Mouse (Mus musculus): Measurements from ENCODE around the gene Snd1. TPM values are rescaled to one million over a fixed set of nuclear protein-coding genes. Genes with fewer than 3 reads are reported as not detected.
A peak's percentile ranks its signal among the peaks of the same experiment; 100 is the strongest.

Snd1 gene
- polyA plus RNA-seq, 1 experiment from 2014 or later: 113 TPM

- no peak overlapping the region for H3K4me3 ChIP-seq (ENCODE audit: low read depth, low read length)
- H3K27me3 ChIP-seq (ENCODE audit: control insufficient read depth, insufficient read depth, low read length): no peaks in the 10 kb centered on the region
- H3K36me3 ChIP-seq (ENCODE audit: control insufficient read depth, insufficient read depth, low read length): peaks cover 26% of the 10 kb centered on the region
- WGBS: 74% methylated on average over 8 of the region's 8 CpGs
- no peak overlapping the region for H3K9ac ChIP-seq (replicated peaks; ENCODE audit: low read depth, low read length)
- H3K9me3 ChIP-seq (ENCODE audit: control insufficient read depth, low read depth, low read length): no peaks in the 10 kb centered on the region
- no peak overlapping the region for H3K4me2 ChIP-seq (replicated peaks; ENCODE audit: low read depth, low read length)
- H3K27ac ChIP-seq (ENCODE audit: low read length): no peak overlapping the region
- no peaks in the 10 kb centered on the region for H3K4me1 ChIP-seq (ENCODE audit: control insufficient read depth, insufficient read depth, low read length)
- no peak for ATAC-seq (ENCODE audit: insufficient number of reproducible peaks, insufficient read depth, low FRiP score, low read depth)
These were observed 404.4 kb downstream of the Snd1 start for GRCm38 (mm10) chr6:28879315-28879714.

- 82% methylated on average over 4 of the region's 4 CpGs for WGBS
- no peaks in the 10 kb centered on the region for H3K4me1 ChIP-seq (ENCODE audit: control insufficient read depth, insufficient read depth, low read length)
- no peak overlapping the region for H3K27ac ChIP-seq (ENCODE audit: low read length)
- H3K4me3 ChIP-seq (ENCODE audit: low read depth, low read length): no peak overlapping the region
- ATAC-seq (ENCODE audit: insufficient number of reproducible peaks, insufficient read depth, low FRiP score, low read depth): no peak
- H3K9me3 ChIP-seq (ENCODE audit: control insufficient read depth, low read depth, low read length): no peaks in the 10 kb centered on the region
- H3K4me2 ChIP-seq (replicated peaks; ENCODE audit: low read depth, low read length): no peak overlapping the region
- H3K36me3 ChIP-seq (ENCODE audit: control insufficient read depth, insufficient read depth, low read length): peaks cover 27% of the 10 kb centered on the region
- no peaks in the 10 kb centered on the region for H3K27me3 ChIP-seq (ENCODE audit: control insufficient read depth, insufficient read depth, low read length)
- no peak overlapping the region for H3K9ac ChIP-seq (replicated peaks; ENCODE audit: low read depth, low read length)
These were observed 406.0 kb downstream of the Snd1 start for GRCm38 (mm10) chr6:28880909-28881308.

GRCm38 (mm10) chr6:28883518-28883917 is 408.6 kb downstream of the Snd1 start:
- H3K36me3 ChIP-seq (ENCODE audit: control insufficient read depth, insufficient read depth, low read length): peaks cover 38% of the 10 kb centered on the region
- no peak overlapping the region for H3K9ac ChIP-seq (replicated peaks; ENCODE audit: low read depth, low read length)
- no peak overlapping the region for H3K27ac ChIP-seq (ENCODE audit: low read length)
- no peak overlapping the region for H3K4me3 ChIP-seq (ENCODE audit: low read depth, low read length)
- WGBS: 75% methylated on average over 5 of the region's 5 CpGs
- H3K9me3 ChIP-seq (ENCODE audit: control insufficient read depth, low read depth, low read length): no peaks in the 10 kb centered on the region
- no peaks in the 10 kb centered on the region for H3K27me3 ChIP-seq (ENCODE audit: control insufficient read depth, insufficient read depth, low read length)
- no peak overlapping the region for H3K4me2 ChIP-seq (replicated peaks; ENCODE audit: low read depth, low read length)
- no peaks in the 10 kb centered on the region for H3K4me1 ChIP-seq (ENCODE audit: control insufficient read depth, insufficient read depth, low read length)
- ATAC-seq (ENCODE audit: insufficient number of reproducible peaks, insufficient read depth, low FRiP score, low read depth): no peak

- H3K9ac ChIP-seq (replicated peaks; ENCODE audit: low read depth, low read length): no peak overlapping the region
- H3K4me2 ChIP-seq (replicated peaks; ENCODE audit: low read depth, low read length): no peak overlapping the region
- WGBS: 81% methylated on average over 7 of the region's 7 CpGs
- peaks cover 56% of the 10 kb centered on the region for H3K36me3 ChIP-seq (ENCODE audit: control insufficient read depth, insufficient read depth, low read length)
- H3K9me3 ChIP-seq (ENCODE audit: control insufficient read depth, low read depth, low read length): no peaks in the 10 kb centered on the region
- H3K27me3 ChIP-seq (ENCODE audit: control insufficient read depth, insufficient read depth, low read length): no peaks in the 10 kb centered on the region
- H3K4me3 ChIP-seq (ENCODE audit: low read depth, low read length): no peak overlapping the region
- no peak for ATAC-seq (ENCODE audit: insufficient number of reproducible peaks, insufficient read depth, low FRiP score, low read depth)
- 0 out of 2 replicates have a peak, but pooled peaks cover 2% of the 10 kb centered on the region for H3K4me1 ChIP-seq (ENCODE audit: control insufficient read depth, insufficient read depth, low read length)
- H3K27ac ChIP-seq (ENCODE audit: low read length): no peak overlapping the region
These were observed 411.9 kb downstream of the Snd1 start for GRCm38 (mm10) chr6:28886724-28887440.

- WGBS: 91% methylated on average over 6 of the region's 6 CpGs
- Histone ChIP-seq H3K36me3 (ENCODE audit: control insufficient read depth, insufficient read depth, low read length) (peaks cover 33% of the 10 kb centered on the region), H3K27ac (ENCODE audit: low read length) (no peak overlapping the region), H3K4me1 (ENCODE audit: control insufficient read depth, insufficient read depth, low read length) (0 out of 2 replicates have a peak, but pooled peaks cover 2% of the 10 kb centered on the region), H3K9me3 (ENCODE audit: control insufficient read depth, low read depth, low read length) (no peaks in the 10 kb centered on the region), H3K27me3 (ENCODE audit: control insufficient read depth, insufficient read depth, low read length) (no peaks in the 10 kb centered on the region), H3K9ac (replicated peaks; ENCODE audit: low read depth, low read length) (no peak overlapping the region), H3K4me3 (ENCODE audit: low read depth, low read length) (no peak overlapping the region), H3K4me2 (replicated peaks; ENCODE audit: low read depth, low read length) (no peak overlapping the region)
- no peak for ATAC-seq (ENCODE audit: insufficient number of reproducible peaks, insufficient read depth, low FRiP score, low read depth)
These were observed 415.5 kb downstream of the Snd1 start for GRCm38 (mm10) chr6:28890426-28890825.

- 0 out of 2 replicates have a peak, but pooled peaks have one; percentile 43 for ATAC-seq (ENCODE audit: insufficient number of reproducible peaks, insufficient read depth, low FRiP score, low read depth)
- Histone ChIP-seq H3K27ac (ENCODE audit: low read length) (no peak overlapping the region), H3K36me3 (ENCODE audit: control insufficient read depth, insufficient read depth, low read length) (peaks cover 29% of the 10 kb centered on the region), H3K4me1 (ENCODE audit: control insufficient read depth, insufficient read depth, low read length) (0 out of 2 replicates have a peak, but pooled peaks cover 2% of the 10 kb centered on the region), H3K27me3 (ENCODE audit: control insufficient read depth, insufficient read depth, low read length) (no peaks in the 10 kb centered on the region), H3K9me3 (ENCODE audit: control insufficient read depth, low read depth, low read length) (no peaks in the 10 kb centered on the region), H3K4me3 (ENCODE audit: low read depth, low read length) (no peak overlapping the region), H3K9ac (replicated peaks; ENCODE audit: low read depth, low read length) (no peak overlapping the region), H3K4me2 (replicated peaks; ENCODE audit: low read depth, low read length) (no peak overlapping the region)
- WGBS: 32% methylated on average over 9 of the region's 9 CpGs
These were observed 416.5 kb downstream of the Snd1 start for GRCm38 (mm10) chr6:28891480-28891879.

- Histone ChIP-seq H3K27me3 (ENCODE audit: control insufficient read depth, insufficient read depth, low read length) (no peaks in the 10 kb centered on the region), H3K4me3 (ENCODE audit: low read depth, low read length) (no peak overlapping the region), H3K4me1 (ENCODE audit: control insufficient read depth, insufficient read depth, low read length) (0 out of 2 replicates have a peak, but pooled peaks cover 2% of the 10 kb centered on the region), H3K9me3 (ENCODE audit: control insufficient read depth, low read depth, low read length) (no peaks in the 10 kb centered on the region), H3K9ac (replicated peaks; ENCODE audit: low read depth, low read length) (no peak overlapping the region), H3K4me2 (replicated peaks; ENCODE audit: low read depth, low read length) (no peak overlapping the region), H3K27ac (ENCODE audit: low read length) (no peak overlapping the region), H3K36me3 (ENCODE audit: control insufficient read depth, insufficient read depth, low read length) (peaks cover 8% of the 10 kb centered on the region; the same call in 1 of the 2 replicates)
- no peak for ATAC-seq (ENCODE audit: insufficient number of reproducible peaks, insufficient read depth, low FRiP score, low read depth)
- 80% methylated on average over 12 of the region's 12 CpGs for WGBS
These were observed 420.1 kb downstream of the Snd1 start for GRCm38 (mm10) chr6:28895004-28895515.

GRCm38 (mm10) chr6:28895726-28896125 is 420.8 kb downstream of the Snd1 start:
- WGBS: 85% methylated on average over 6 of the region's 6 CpGs
- H3K4me3 ChIP-seq (ENCODE audit: low read depth, low read length): no peak overlapping the region
- H3K27ac ChIP-seq (ENCODE audit: low read length): no peak overlapping the region
- H3K36me3 ChIP-seq (ENCODE audit: control insufficient read depth, insufficient read depth, low read length): peaks cover 3% of the 10 kb centered on the region; the same call in 1 of the 2 replicates
- no peak for ATAC-seq (ENCODE audit: insufficient number of reproducible peaks, insufficient read depth, low FRiP score, low read depth)
- H3K9me3 ChIP-seq (ENCODE audit: control insufficient read depth, low read depth, low read length): no peaks in the 10 kb centered on the region
- H3K4me1 ChIP-seq (ENCODE audit: control insufficient read depth, insufficient read depth, low read length): 0 out of 2 replicates have a peak, but pooled peaks cover 2% of the 10 kb centered on the region
- H3K9ac ChIP-seq (replicated peaks; ENCODE audit: low read depth, low read length): no peak overlapping the region
- H3K4me2 ChIP-seq (replicated peaks; ENCODE audit: low read depth, low read length): no peak overlapping the region
- H3K27me3 ChIP-seq (ENCODE audit: control insufficient read depth, insufficient read depth, low read length): no peaks in the 10 kb centered on the region
